Mouse (Mus musculus) erythroblast, embryonic 14.5 days (primary cell): Measurements from ENCODE around the gene Zxdb.
"Not testable (repeated sequence)": the region's sequence is repeated elsewhere in the genome, so short reads cannot be mapped to it uniquely, and the experiment has no call there.

Experiments used
- GATA1 ChIP-seq: IDR thresholded peaks from 2 replicates; pipeline ENCODE4 v1.6.1; 2012; ENCODE audit warnings: low read length, inconsistent platforms, mixed read lengths
- TAL1 ChIP-seq: IDR thresholded peaks from 3 replicates; pipeline ENCODE4 v1.6.1; 2012; ENCODE audit warnings: low read length, inconsistent platforms, mixed read lengths

GRCm38 (mm10) chrX:94725627-94726083 lies 1.3 kb downstream of the Zxdb start:
- TF ChIP-seq TAL1, GATA1: not testable (repeated sequence)
